Mouse (Mus musculus) adrenal gland, postnatal 14 days (tissue): ENCODE measurements around the gene Coq3. TPM values are rescaled to one million over a fixed set of nuclear protein-coding genes. Genes with fewer than 3 reads are reported as not detected.

Experiments used
- total RNA-seq: library from RNA; stranded (reverse); gene quantifications from 2 replicates; pipeline ENCODE4 v1.2.3, GENCODE M21; 2021

Coq3 gene
- total RNA-seq, 1 experiment from 2014 or later: 22.5 TPM

Other genes starting within 250 kb of the Coq3 start
- gene Prdm13, start 193.7 kb upstream of the Coq3 start, total RNA-seq: not detected in 2 replicates
- gene Ccnc, start 152.0 kb upstream of the Coq3 start, total RNA-seq: 19.5 and 19.9 TPM in 2 replicates
- gene Usp45, start 112.5 kb upstream of the Coq3 start, total RNA-seq: 21.9 and 22.9 TPM in 2 replicates
- gene Tstd3, start 112.5 kb upstream of the Coq3 start, total RNA-seq: 13.4 and 13.7 TPM in 2 replicates
- 94.3 and 122 TPM in 2 replicates for gene Pnisr, start 32.1 kb upstream of the Coq3 start, total RNA-seq
- gene Faxc, start 51.7 kb downstream of the Coq3 start, total RNA-seq: 5.2 TPM in 2 replicates